Mouse (Mus musculus) midbrain, embryonic 11.5 days (tissue): ENCODE measurements around the gene Fam124a. TPM values are rescaled to one million over a fixed set of nuclear protein-coding genes. Genes with fewer than 3 reads are reported as not detected.

ENCODE experiments used
- ATAC-seq: fragments of 200-750 bp; cut with Nextera tagmentation; 2 replicates; pipeline ENCODE4 v1.8.0; 2017; ENCODE audit warnings: moderate TSS enrichment, moderate library complexity; ENCODE audit not compliant: low FRiP score
- DNase-seq: peaks from one replicate; pipeline ENCODE4 v3.0.0; 2015; ENCODE audit warnings: low spot score; ENCODE audit errors: missing footprints
- H3K27ac ChIP-seq: fragments of 300-500 bp; sonication (generic); 2 replicates; pipeline ENCODE4 v1.5.1; 2014; ENCODE audit warnings: low read depth, low read length
- H3K27me3 ChIP-seq: fragments of 300-500 bp; sonication (generic); 2 replicates; pipeline ENCODE4 v1.6.1; 2014; ENCODE audit warnings: mild to moderate bottlenecking, low read length, moderate library complexity, mixed read lengths; ENCODE audit not compliant: control insufficient read depth, insufficient read depth
- H3K36me3 ChIP-seq: fragments of 300-500 bp; sonication (generic); 2 replicates; pipeline ENCODE4 v1.6.1; 2014; ENCODE audit warnings: mild to moderate bottlenecking, low read length, moderate library complexity, mixed read lengths; ENCODE audit not compliant: control insufficient read depth, insufficient read depth
- H3K4me1 ChIP-seq: fragments of 300-500 bp; sonication (generic); 2 replicates; pipeline ENCODE4 v1.6.1; 2014; ENCODE audit warnings: low read length; ENCODE audit not compliant: control insufficient read depth, insufficient read depth
- H3K4me2 ChIP-seq: fragments of 300-500 bp; sonication (generic); 2 replicates; pipeline ENCODE4 v1.6.1; 2014; ENCODE audit warnings: mild to moderate bottlenecking, moderate library complexity
- H3K4me3 ChIP-seq: fragments of 300-500 bp; sonication (generic); 2 replicates; pipeline ENCODE4 v1.5.1; 2014; ENCODE audit warnings: low read depth, low read length
- H3K9ac ChIP-seq: fragments of 300-500 bp; sonication (generic); 2 replicates; pipeline ENCODE4 v1.6.1; 2014; ENCODE audit warnings: low read length
- H3K9me3 ChIP-seq: fragments of 300-500 bp; sonication (generic); 2 replicates; pipeline ENCODE4 v1.6.1; 2016; ENCODE audit warnings: low read length; ENCODE audit not compliant: control insufficient read depth
- WGBS: fragments of 180-500 bp; shearing (Covaris S2); extraction: QIAGEN DNeasy Blood & Tissue Kit; methylation state at CpG from one replicate; pipeline ENCODE4 v1.1.7; 2014; 5-methylcytosine and 5-hydroxymethylcytosine counted together
- polyA plus RNA-seq: library from polyadenylated mRNA; unstranded; fragments of >200 nt; fragmentation: Nextera tagmentation; extraction: Ambion mirVana; gene quantifications from 2 replicates; pipeline ENCODE4 v1.2.1, GENCODE M21; 2014

Gene Fam124a
- polyA plus RNA-seq, 1 experiment from 2014 or later: 2.6 TPM

DNA sequence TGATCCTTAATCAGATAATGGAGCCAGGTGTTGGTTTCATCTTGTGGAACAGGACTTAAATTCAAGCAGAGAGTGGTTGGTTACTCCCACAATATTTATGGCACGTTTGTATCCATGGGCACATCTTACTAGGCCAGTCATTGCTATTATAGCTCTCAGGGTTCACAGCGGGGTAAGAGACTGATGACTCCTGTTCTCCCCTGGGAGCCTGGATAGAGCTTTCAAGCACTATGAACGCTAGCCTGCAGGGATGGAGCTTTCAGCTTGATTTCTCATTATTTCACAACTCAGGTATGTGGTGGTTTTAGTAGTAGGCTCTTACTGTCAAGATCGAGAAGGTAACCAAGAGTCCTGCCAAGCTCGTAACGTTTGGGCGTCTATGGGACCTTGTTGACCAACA is 100.5 kb downstream of the Fam124a start:
- H3K27me3 ChIP-seq: no peaks in the 10 kb centered on the region
- H3K36me3 ChIP-seq: no peaks in the 10 kb centered on the region
- H3K4me3 ChIP-seq: no peak overlapping the region
- no peaks in the 10 kb centered on the region for H3K9me3 ChIP-seq
- no peak overlapping the region for H3K9ac ChIP-seq
- WGBS: 92% methylated on average over 7 of the region's 7 CpGs
- H3K27ac ChIP-seq: no peak overlapping the region
- ATAC-seq (no peak), DNase-seq (no peak)
- H3K4me2 ChIP-seq: no peak overlapping the region
- no peaks in the 10 kb centered on the region for H3K4me1 ChIP-seq

DNA sequence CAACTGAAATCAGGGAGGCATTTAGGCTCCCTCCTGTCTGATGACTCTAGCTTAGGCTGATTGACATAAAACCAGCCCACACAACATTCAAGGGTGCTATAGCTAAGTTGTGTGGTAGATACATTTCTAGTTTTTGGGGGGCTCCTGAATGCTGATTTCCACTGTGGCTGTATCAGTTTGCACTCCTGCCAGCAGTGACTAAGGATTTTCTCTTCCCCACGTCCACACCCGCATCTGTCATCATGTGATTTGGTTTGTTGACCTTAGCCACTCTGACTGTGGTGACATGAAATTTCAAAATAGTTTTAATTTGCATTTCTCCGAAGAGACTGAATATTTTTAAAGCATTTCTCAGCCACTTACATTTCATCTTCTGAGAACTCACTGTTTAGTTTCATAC is 101.9 kb downstream of the Fam124a start:
- DNase-seq: no peak
- no peak for ATAC-seq
- WGBS: 84% methylated on average over 3 of the region's 3 CpGs
- Histone ChIP-seq H3K9ac (no peak overlapping the region), H3K9me3 (no peaks in the 10 kb centered on the region), H3K4me3 (no peak overlapping the region), H3K4me1 (no peaks in the 10 kb centered on the region), H3K36me3 (no peaks in the 10 kb centered on the region), H3K27me3 (no peaks in the 10 kb centered on the region), H3K27ac (no peak overlapping the region), H3K4me2 (no peak overlapping the region)

Other genes starting within 250 kb of the Fam124a start
- 0.70 and 0.92 TPM in 2 replicates for gene Gucy1b2, start 99.4 kb upstream of the Fam124a start, polyA plus RNA-seq
- not detected in 2 replicates for gene Gm4131, start 11.2 kb downstream of the Fam124a start, polyA plus RNA-seq
- gene Serpine3, start 107.9 kb downstream of the Fam124a start, polyA plus RNA-seq: not detected in 2 replicates
- gene Ints6, start 205.4 kb downstream of the Fam124a start, polyA plus RNA-seq: 26.9 and 31.4 TPM in 2 replicates